In genomic region chr10:84450654-84451053, GRCm38 (mm10) we compare ENCODE assay signal across 9 mouse cellular contexts. TPM values are rescaled to one million over a fixed set of nuclear protein-coding genes. Genes with fewer than 3 reads are reported as not detected.
DNase-seq lines count a peak whose midpoint lies in the region; ATAC-seq lines count a peak whose summit lies in the region.
"Had no signal": no experiment of that assay in that cellular context is flagged by ENCODE, and none has a peak within 500 bp of the region (broad histone marks: within the 10 kb centered on the region; RNA-seq: fewer than 3 reads in every experiment).

No protein-coding gene starts in this region.

- no peak overlapping the region for H3K9ac ChIP-seq in forebrain, embryonic 16.5 days (replicated peaks; ENCODE audit: low read depth, low read length)
- H3K9ac ChIP-seq in hindbrain, embryonic 14.5 days = no peak overlapping the region
- H3K9ac ChIP-seq: heart, embryonic 15.5 days had no signal

- H3K36me3 ChIP-seq in forebrain, embryonic 16.5 days (ENCODE audit: control insufficient read depth, insufficient read depth) = no peaks in the 10 kb centered on the region
- H3K36me3 ChIP-seq in hindbrain, embryonic 14.5 days (replicated peaks; ENCODE audit: control insufficient read depth, insufficient read depth) = no peaks in the 10 kb centered on the region
- H3K36me3 ChIP-seq: heart, embryonic 15.5 days had no signal

- peak; percentile 46 for DNase-seq in MEL-GATA-1-ER (ENCODE audit: extremely low read depth, low read depth)
- peak; percentile 81 for DNase-seq in cerebellum, adult 11 months
- peak; percentile 93 for DNase-seq in hindbrain, embryonic 14.5 days (ENCODE audit: low spot score)
- DNase-seq in layer of hippocampus, postnatal 14 days (ENCODE audit: low spot score in 2 of 2) = peak; percentile 85 to 91
- peak; percentile 90 for DNase-seq in right cerebral cortex, postnatal 14 days
- DNase-seq in urinary bladder, postnatal 14 days (ENCODE audit: low spot score) = peak; percentile 87

- no peaks in the 10 kb centered on the region for H3K9me3 ChIP-seq in forebrain, embryonic 16.5 days (ENCODE audit: control insufficient read depth, low read length)
- no peaks in the 10 kb centered on the region for H3K9me3 ChIP-seq in hindbrain, embryonic 14.5 days (ENCODE audit: control insufficient read depth, low read length)
- H3K9me3 ChIP-seq: heart, embryonic 15.5 days had no signal

- no peak overlapping the region for H3K4me3 ChIP-seq in forebrain, embryonic 16.5 days (replicated peaks; ENCODE audit: low read length)
- no peak overlapping the region for H3K4me3 ChIP-seq in hindbrain, embryonic 14.5 days (replicated peaks; ENCODE audit: low read length)
- H3K4me3 ChIP-seq: heart, embryonic 15.5 days had no signal

- H3K27ac ChIP-seq in forebrain, embryonic 16.5 days (ENCODE audit: low read length) = no peak overlapping the region
- H3K27ac ChIP-seq in hindbrain, embryonic 14.5 days = no peak overlapping the region
- H3K27ac ChIP-seq: heart, embryonic 15.5 days had no signal

- peak; percentile 84 for ATAC-seq in forebrain, embryonic 16.5 days
- peak; percentile 73; the same call in 1 of the 2 replicates for ATAC-seq in hindbrain, embryonic 14.5 days (ENCODE audit: low FRiP score)
- ATAC-seq in megakaryocyte progenitor cell, adult 5-6 weeks (replicated peaks; ENCODE audit: poor library complexity) = peak; percentile 94

- H3K4me2 ChIP-seq in forebrain, embryonic 16.5 days (ENCODE audit: low read length) = no peak overlapping the region
- H3K4me2 ChIP-seq in hindbrain, embryonic 14.5 days (replicated peaks) = no peak overlapping the region
- H3K4me2 ChIP-seq: heart, embryonic 15.5 days had no signal

- H3K4me1 ChIP-seq in forebrain, embryonic 16.5 days (replicated peaks; ENCODE audit: control insufficient read depth, insufficient read depth, low read length) = no peaks in the 10 kb centered on the region; the same call in 1 of the 2 replicates
- peaks cover 9% of the 10 kb centered on the region; the same call in 1 of the 2 replicates for H3K4me1 ChIP-seq in hindbrain, embryonic 14.5 days (replicated peaks; ENCODE audit: control insufficient read depth, insufficient read depth, low read length)

- no peaks in the 10 kb centered on the region for H3K27me3 ChIP-seq in forebrain, embryonic 16.5 days (replicated peaks; ENCODE audit: control insufficient read depth, insufficient read depth, low read length)
- no peaks in the 10 kb centered on the region for H3K27me3 ChIP-seq in hindbrain, embryonic 14.5 days (ENCODE audit: control insufficient read depth, insufficient read depth, low read length)
- H3K27me3 ChIP-seq: heart, embryonic 15.5 days had no signal

- WGBS in forebrain, embryonic 16.5 days = 3% methylated on average over 10 of the region's 10 CpGs
- 3% methylated on average over 10 of the region's 10 CpGs for WGBS in hindbrain, embryonic 14.5 days

RNA-seq across cellular contexts. Expression of gene Nuak1, which starts 10.3 kb away (rescaled TPM):
- 12.5 and 15.7 TPM in 2 replicates for polyA plus RNA-seq in forebrain, embryonic 16.5 days (2015; fragmentation: Nextera tagmentation; extraction: Ambion mirVana)
- polyA plus RNA-seq in hindbrain, embryonic 14.5 days (2014; fragmentation: Nextera tagmentation; extraction: Ambion mirVana) = 4.9 TPM in 2 replicates
- 10 to 100 TPM; 47.6 to 50.2 TPM for total RNA-seq in layer of hippocampus, postnatal 14 days (2021)
- total RNA-seq in megakaryocyte progenitor cell, adult 5-6 weeks (2015) = 0.12 TPM in 2 replicates
- total RNA-seq in megakaryocyte progenitor cell, adult 5-6 weeks (2017) = 0.03 and 0.17 TPM in 2 replicates

Comparison
In these comparisons a context has a peak if more than half of its experiments do, and no peak if none do; other contexts are left out.
1. RNA of gene Nuak1, which starts 10.3 kb away (total RNA-seq): 47.6 to 50.2 TPM in layer of hippocampus, postnatal 14 days; 0.03 to 0.17 TPM in megakaryocyte progenitor cell, adult 5-6 weeks; every median in the first group is over 10 times any median in the second.
2. Peak in every context shown above with its lines, with median percentiles within 50 percentile points of each other: DNase-seq and ATAC-seq.